Mouse (Mus musculus) ES-E14 (cell line): Measurements from ENCODE around the gene Cib4. TPM values are rescaled to one million over a fixed set of nuclear protein-coding genes. Genes with fewer than 3 reads are reported as not detected.

ENCODE experiments used
- DNase-seq: peaks from one replicate; pipeline ENCODE4 v3.0.0-alpha.2; 2013; ENCODE audit warnings: low read depth, low spot score
- H3K27ac ChIP-seq: 2 replicates; pipeline ENCODE4 v1.5.1; 2012; ENCODE audit warnings: low read depth, mild to moderate bottlenecking, low read length, moderate library complexity, mixed read lengths; ENCODE audit not compliant: poor library complexity, insufficient read depth, severe bottlenecking
- H3K36me3 ChIP-seq: 2 replicates; pipeline ENCODE4 v1.6.1; 2012; ENCODE audit warnings: mild to moderate bottlenecking, low read length, moderate library complexity, mixed read lengths; ENCODE audit not compliant: control insufficient read depth, poor library complexity, insufficient read depth, severe bottlenecking
- H3K4me1 ChIP-seq, 2 experiments: fragments of 150-350 bp in 1 of 2; sonication (generic) in 1 of 2; 2 replicates each; pipeline ENCODE4 v1.6.1; 2012; ENCODE audit warnings: low read length in 2 of 2, mild to moderate bottlenecking in 1 of 2, mixed read lengths in 1 of 2; ENCODE audit not compliant: control insufficient read depth in 2 of 2, insufficient read depth in 2 of 2, poor library complexity in 1 of 2
- H3K4me3 ChIP-seq, 2 experiments: fragments of 150-350 bp in 1 of 2; sonication (generic) in 1 of 2; 2 replicates each; pipeline ENCODE4 v1.5.1; 2012; ENCODE audit warnings: low read length in 2 of 2, low read depth in 1 of 2, mild to moderate bottlenecking in 1 of 2, mixed read lengths in 1 of 2; ENCODE audit not compliant: insufficient read depth in 1 of 2, poor library complexity in 1 of 2, severe bottlenecking in 1 of 2
- H3K9ac ChIP-seq: 2 replicates; pipeline ENCODE4 v1.6.1; 2012; ENCODE audit warnings: low read depth, mild to moderate bottlenecking, low read length, mixed read lengths; ENCODE audit not compliant: poor library complexity, insufficient read depth, severe bottlenecking
- H3K9me3 ChIP-seq: fragments of 150-350 bp; sonication (generic); 2 replicates; pipeline ENCODE4 v1.6.1; 2012; ENCODE audit warnings: low read depth, mild to moderate bottlenecking, low read length; ENCODE audit not compliant: control insufficient read depth, insufficient read depth
- CHD2 ChIP-seq: IDR thresholded peaks from 2 replicates; pipeline ENCODE4 v1.6.1; 2014; ENCODE audit warnings: mild to moderate bottlenecking, low read depth, low read length, inconsistent platforms
- HCFC1 ChIP-seq: IDR thresholded peaks from 2 replicates; pipeline ENCODE4 v1.6.1; 2012; ENCODE audit warnings: low read length, inconsistent platforms, borderline replicate concordance; ENCODE audit not compliant: insufficient read depth
- MAFK ChIP-seq: IDR thresholded peaks from 2 replicates; pipeline ENCODE4 v1.6.1; 2014; ENCODE audit warnings: mild to moderate bottlenecking, low read depth, low read length, inconsistent platforms; ENCODE audit not compliant: insufficient read depth
- ZC3H11A ChIP-seq: IDR thresholded peaks from 2 replicates; pipeline ENCODE4 v1.6.1; 2012; ENCODE audit warnings: low read depth, mild to moderate bottlenecking, inconsistent platforms, low read length, borderline replicate concordance
- ZNF384 ChIP-seq: IDR thresholded peaks from 2 replicates; pipeline ENCODE4 v1.6.1; 2012; ENCODE audit warnings: low read depth, low read length, inconsistent platforms
- in situ Hi-C, 2 experiments: fragments of 600-800 bp; cut with MboI; formaldehyde crosslinking; loops; one replicate each; pipeline ENCODE4 v1.15.1; 2025; ENCODE audit warnings: low sequenced_read_pairs in 2 of 2, inconsistent platforms in 1 of 2; ENCODE audit not compliant: unreplicated experiment in 2 of 2
- total RNA-seq: library from RNA; depleted of rRNA; stranded (reverse); fragments of 300-350 nt; gene quantifications from 2 replicates; pipeline ENCODE4 v1.2.3, GENCODE M21; 2012

Cib4 gene
- total RNA-seq, 1 experiment, result not detected

GRCm38 (mm10) chr5:30568479-30568878 is 22.8 kb upstream of the Cib4 start:
- no peaks in the 10 kb centered on the region for H3K36me3 ChIP-seq
- H3K4me1 ChIP-seq, result no peaks in the 10 kb centered on the region
- no peak overlapping the region for H3K9ac ChIP-seq
- H3K27ac ChIP-seq, result no peak overlapping the region
- H3K9me3 ChIP-seq, result no peaks in the 10 kb centered on the region
- in situ Hi-C loops, result no loop called here
- H3K4me3 ChIP-seq, result no peak overlapping the region
- DNase-seq, result no peak
- TF ChIP-seq ZNF384, result no peak
- TF ChIP-seq HCFC1, result no peak
- TF ChIP-seq MAFK, result no peak
- no peak for TF ChIP-seq ZC3H11A
- no peak for TF ChIP-seq CHD2

- no peak for DNase-seq
- Histone ChIP-seq H3K27ac (no peak overlapping the region), H3K4me1 (no peaks in the 10 kb centered on the region), H3K9ac (no peak overlapping the region), H3K4me3 (no peak overlapping the region), H3K36me3 (no peaks in the 10 kb centered on the region), H3K9me3 (no peaks in the 10 kb centered on the region)
- in situ Hi-C loops, result no loop called here
- no peak for TF ChIP-seq MAFK
- TF ChIP-seq ZC3H11A, result no peak
- no peak for TF ChIP-seq ZNF384
- no peak for TF ChIP-seq CHD2
- no peak for TF ChIP-seq HCFC1
These were observed 14.4 kb upstream of the Cib4 start for GRCm38 (mm10) chr5:30559986-30560493.

DNA sequence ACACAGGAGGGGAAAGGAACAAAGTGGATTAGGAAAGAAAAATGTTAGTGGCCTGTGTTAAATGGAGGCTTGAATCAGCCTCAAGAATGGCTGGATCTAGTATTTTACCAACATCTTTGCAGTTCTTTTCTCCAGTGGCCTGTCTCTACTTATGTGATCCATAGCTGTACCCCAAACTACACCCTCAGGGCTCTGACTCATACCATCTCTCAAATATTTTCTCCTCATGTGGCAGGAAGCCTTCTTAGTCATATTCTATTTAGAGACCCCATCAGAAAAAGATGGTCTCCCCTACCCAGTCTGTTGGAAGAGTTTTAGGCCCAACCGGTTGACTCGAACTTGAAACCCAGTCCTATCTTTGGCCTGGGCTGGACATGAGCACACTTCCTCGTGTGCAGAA is 13.8 kb upstream of the Cib4 start:
- DNase-seq, result no peak
- Histone ChIP-seq H3K9ac (no peak overlapping the region), H3K4me1 (no peaks in the 10 kb centered on the region), H3K36me3 (no peaks in the 10 kb centered on the region), H3K27ac (no peak overlapping the region), H3K9me3 (no peaks in the 10 kb centered on the region), H3K4me3 (no peak overlapping the region)
- in situ Hi-C loops, result no loop called here
- TF ChIP-seq ZC3H11A (no peak), MAFK (no peak), ZNF384 (no peak), HCFC1 (no peak), CHD2 (no peak)

GRCm38 (mm10) chr5:30556284-30556683 is 10.6 kb upstream of the Cib4 start:
- no peak for TF ChIP-seq MAFK
- TF ChIP-seq HCFC1, result no peak
- Histone ChIP-seq H3K9me3 (no peaks in the 10 kb centered on the region), H3K9ac (no peak overlapping the region), H3K4me1 (no peaks in the 10 kb centered on the region), H3K36me3 (no peaks in the 10 kb centered on the region), H3K4me3 (no peak overlapping the region), H3K27ac (no peak overlapping the region)
- in situ Hi-C loops, result no loop called here
- no peak for DNase-seq

DNA sequence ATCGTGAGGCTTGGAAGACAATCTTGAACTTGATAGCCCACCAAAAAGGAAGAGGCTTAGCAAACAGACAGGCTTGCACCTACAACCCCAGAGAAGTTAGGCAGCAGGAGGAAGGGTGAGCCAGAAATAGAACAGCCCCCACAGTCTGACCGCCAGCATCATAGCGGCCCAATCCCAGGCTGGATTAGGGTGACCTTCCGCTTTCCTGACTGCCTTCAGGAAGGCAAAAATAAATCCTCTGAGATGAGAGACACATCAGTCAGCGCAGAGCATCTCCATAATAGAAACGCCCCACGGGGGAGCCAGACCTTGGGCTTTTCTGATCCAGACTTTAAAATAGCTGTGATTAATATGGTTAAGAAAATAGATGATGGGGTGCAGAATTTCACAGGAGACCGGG is 9.3 kb upstream of the Cib4 start:
- H3K4me1 ChIP-seq, result no peaks in the 10 kb centered on the region
- no peaks in the 10 kb centered on the region for H3K36me3 ChIP-seq
- no peak overlapping the region for H3K4me3 ChIP-seq
- no peak overlapping the region for H3K27ac ChIP-seq
- in situ Hi-C loops, result no loop called here
- no peak for DNase-seq
- H3K9ac ChIP-seq, result no peak overlapping the region
- no peaks in the 10 kb centered on the region for H3K9me3 ChIP-seq
- no peak for TF ChIP-seq CHD2
- TF ChIP-seq MAFK, result no peak
- no peak for TF ChIP-seq ZC3H11A
- TF ChIP-seq ZNF384, result no peak
- no peak for TF ChIP-seq HCFC1
